Mouse (Mus musculus) limb, embryonic 15.5 days (tissue): ENCODE data around the gene Gm48552. TPM values are rescaled to one million over a fixed set of nuclear protein-coding genes. Genes with fewer than 3 reads are reported as not detected.

Experiments used
- ATAC-seq: fragments of 200-750 bp; cut with Nextera tagmentation; 2 replicates; pipeline ENCODE4 v1.8.0; 2017; ENCODE audit warnings: low read depth, moderate TSS enrichment; ENCODE audit not compliant: insufficient number of reproducible peaks, low FRiP score, low TSS enrichment
- H3K27ac ChIP-seq: fragments of 300-500 bp; sonication (generic); 2 replicates; pipeline ENCODE4 v1.5.1; 2015; ENCODE audit warnings: moderate library complexity, mild to moderate bottlenecking, inconsistent platforms
- H3K27me3 ChIP-seq: fragments of 300-500 bp; sonication (generic); 2 replicates; pipeline ENCODE4 v1.6.1; 2015; ENCODE audit warnings: inconsistent platforms
- H3K36me3 ChIP-seq: fragments of 300-500 bp; sonication (generic); 2 replicates; pipeline ENCODE4 v1.6.1; 2015; ENCODE audit warnings: inconsistent platforms
- H3K4me1 ChIP-seq: fragments of 300-500 bp; sonication (generic); 2 replicates; pipeline ENCODE4 v1.6.1; 2015; ENCODE audit warnings: inconsistent platforms
- H3K4me2 ChIP-seq: fragments of 300-500 bp; sonication (generic); 2 replicates; pipeline ENCODE4 v1.6.1; 2015; ENCODE audit warnings: mild to moderate bottlenecking, inconsistent platforms
- H3K4me3 ChIP-seq: fragments of 300-500 bp; sonication (generic); 2 replicates; pipeline ENCODE4 v1.5.1; 2015; ENCODE audit warnings: mild to moderate bottlenecking, inconsistent platforms
- H3K9ac ChIP-seq: fragments of 300-500 bp; sonication (generic); 2 replicates; pipeline ENCODE4 v1.6.1; 2015; ENCODE audit warnings: inconsistent platforms
- H3K9me3 ChIP-seq: fragments of 300-500 bp; sonication (generic); 2 replicates; pipeline ENCODE4 v1.6.1; 2016; ENCODE audit warnings: inconsistent platforms
- WGBS: fragments of 180-500 bp; shearing (Covaris S2); methylation state at CpG from one replicate; pipeline ENCODE4 v1.1.7; 2015; 5-methylcytosine and 5-hydroxymethylcytosine counted together
- polyA plus RNA-seq: library from polyadenylated mRNA; unstranded; fragments of >200 nt; fragmentation: Nextera tagmentation; extraction: Ambion mirVana; gene quantifications from 2 replicates; pipeline ENCODE4 v1.2.1, GENCODE M21; 2015

Gm48552 gene
- polyA plus RNA-seq, 1 experiment from 2014 or later: 0.51 TPM

- Histone ChIP-seq H3K4me3 (peak within 1 kb of the TSS; percentile 29), H3K4me1 (peaks cover 48% of the 10 kb centered on the region), H3K4me2 (peak within 1 kb of the TSS; percentile 55), H3K9me3 (no peaks in the 10 kb centered on the region), H3K36me3 (peaks cover 35% of the 10 kb centered on the region), H3K27me3 (no peaks in the 10 kb centered on the region), H3K27ac (peak within 1 kb of the TSS; percentile 74), H3K9ac (peak within 1 kb of the TSS; percentile 33; the same call in 1 of the 2 replicates)
- 60% methylated on average over 14 of the region's 14 CpGs for WGBS
- ATAC-seq: no peak
Observed at GRCm38 (mm10) chr10:81392781-81393185, 4.0 kb downstream of the Gm48552 start, which contains the start of gene Smim24. TSS of gene Smim24 (plus strand) at chr10:81393051.

GRCm38 (mm10) chr10:81393456-81394063 lies 4.8 kb downstream of the Gm48552 start:
- peak overlapping the region; percentile 55 for H3K4me2 ChIP-seq
- peak overlapping the region; percentile 29 for H3K4me3 ChIP-seq
- H3K9ac ChIP-seq: peak overlapping the region; percentile 33; the same call in 1 of the 2 replicates
- H3K4me1 ChIP-seq: peaks cover 51% of the 10 kb centered on the region
- peaks cover 35% of the 10 kb centered on the region for H3K36me3 ChIP-seq
- H3K27me3 ChIP-seq: no peaks in the 10 kb centered on the region
- no peaks in the 10 kb centered on the region for H3K9me3 ChIP-seq
- peak overlapping the region; percentile 74 for H3K27ac ChIP-seq
- no peak for ATAC-seq
- WGBS: 7% methylated on average over 19 of the region's 19 CpGs

DNA sequence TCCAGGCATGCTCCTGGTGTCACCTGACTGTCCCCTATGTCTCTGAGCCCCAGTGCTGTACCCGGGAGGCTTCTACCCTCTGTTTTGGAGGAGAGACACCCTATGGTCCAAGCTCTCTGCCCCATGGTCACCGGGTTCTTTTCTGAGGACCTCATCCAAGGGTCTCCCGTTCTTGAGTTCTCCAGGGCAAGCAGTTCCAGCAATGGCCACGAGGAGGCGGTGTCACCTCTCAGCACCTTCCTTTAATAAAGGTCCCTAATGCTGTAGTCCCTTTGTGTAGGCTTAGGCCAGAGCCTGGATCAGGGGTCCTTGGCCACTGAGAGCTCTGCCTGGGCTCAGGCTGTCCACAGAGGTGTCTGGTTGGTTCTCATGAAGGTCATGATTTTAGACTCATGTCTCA lies 6.3 kb downstream of the Gm48552 start:
- no peak overlapping the region for H3K4me2 ChIP-seq
- no peak overlapping the region for H3K9ac ChIP-seq
- H3K4me1 ChIP-seq: peaks cover 44% of the 10 kb centered on the region
- no peaks in the 10 kb centered on the region for H3K9me3 ChIP-seq
- H3K27me3 ChIP-seq: no peaks in the 10 kb centered on the region
- H3K36me3 ChIP-seq: peaks cover 39% of the 10 kb centered on the region
- WGBS: 12% methylated on average over 5 of the region's 5 CpGs
- no peak for ATAC-seq
- no peak overlapping the region for H3K4me3 ChIP-seq
- no peak overlapping the region for H3K27ac ChIP-seq

GRCm38 (mm10) chr10:81395865-81396264 lies 7.1 kb downstream of the Gm48552 start:
- Histone ChIP-seq H3K27me3 (no peaks in the 10 kb centered on the region), H3K4me2 (no peak overlapping the region), H3K4me3 (no peak overlapping the region), H3K9ac (no peak overlapping the region), H3K4me1 (peaks cover 50% of the 10 kb centered on the region), H3K27ac (peak overlapping the region; percentile 71; the same call in 1 of the 2 replicates), H3K9me3 (no peaks in the 10 kb centered on the region), H3K36me3 (peaks cover 47% of the 10 kb centered on the region)
- ATAC-seq: no peak
- WGBS: 73% methylated on average over 4 of the region's 4 CpGs

DNA sequence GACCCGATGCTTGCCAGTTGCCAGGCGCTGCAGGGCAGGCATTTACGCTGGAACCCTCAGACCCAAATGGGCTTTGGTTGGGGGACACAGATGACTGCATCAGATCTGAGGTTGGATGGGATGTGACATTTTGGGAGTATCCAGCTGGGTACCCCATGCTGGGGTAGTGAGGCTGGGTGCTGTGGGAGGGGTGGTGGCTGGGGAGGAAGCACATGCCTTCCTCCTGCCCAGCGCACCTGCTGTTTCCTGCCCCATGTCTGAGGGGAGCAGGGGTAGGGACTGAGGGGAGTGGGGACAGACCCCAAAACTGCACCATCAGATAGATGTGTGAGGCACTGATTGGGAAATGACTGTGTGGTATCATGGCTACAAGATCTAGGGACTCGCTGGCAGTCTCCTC lies 7.9 kb downstream of the Gm48552 start:
- ATAC-seq: no peak
- Histone ChIP-seq H3K4me2 (no peak overlapping the region), H3K27ac (peak overlapping the region; percentile 71), H3K27me3 (no peaks in the 10 kb centered on the region), H3K9me3 (no peaks in the 10 kb centered on the region), H3K4me3 (no peak overlapping the region), H3K4me1 (peaks cover 59% of the 10 kb centered on the region), H3K9ac (0 out of 2 replicates have a peak overlapping the region, but pooled peaks have one; percentile 3), H3K36me3 (peaks cover 43% of the 10 kb centered on the region)
- WGBS: 74% methylated on average over 5 of the region's 5 CpGs

DNA sequence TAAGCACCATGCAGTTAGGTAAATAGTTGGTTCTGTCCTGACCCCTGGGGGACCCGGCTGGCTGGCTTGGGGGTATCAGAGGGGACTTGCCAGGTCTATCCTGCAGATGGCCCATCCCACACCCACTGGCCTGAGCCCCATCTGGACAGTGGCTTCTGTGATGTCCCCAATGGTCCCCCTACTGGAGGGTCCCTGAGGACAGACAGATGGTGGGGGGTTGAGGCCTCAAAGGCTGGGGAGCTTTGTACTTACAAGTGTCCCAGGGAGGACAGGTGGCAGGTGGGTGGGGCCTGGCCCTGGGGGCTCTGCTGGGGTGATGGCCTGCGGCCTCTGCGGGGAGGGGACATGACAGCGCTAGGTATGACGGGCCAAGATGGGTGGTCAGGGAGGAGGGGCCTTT lies 10.5 kb downstream of the Gm48552 start:
- H3K4me2 ChIP-seq: no peak overlapping the region
- H3K27ac ChIP-seq: no peak overlapping the region
- no peaks in the 10 kb centered on the region for H3K27me3 ChIP-seq
- no peak for ATAC-seq
- H3K9ac ChIP-seq: 0 out of 2 replicates have a peak overlapping the region, but pooled peaks have one; percentile 10
- H3K36me3 ChIP-seq: peaks cover 61% of the 10 kb centered on the region
- H3K9me3 ChIP-seq: no peaks in the 10 kb centered on the region
- H3K4me3 ChIP-seq: no peak overlapping the region
- H3K4me1 ChIP-seq: peaks cover 67% of the 10 kb centered on the region
- WGBS: 65% methylated on average over 5 of the region's 5 CpGs

DNA sequence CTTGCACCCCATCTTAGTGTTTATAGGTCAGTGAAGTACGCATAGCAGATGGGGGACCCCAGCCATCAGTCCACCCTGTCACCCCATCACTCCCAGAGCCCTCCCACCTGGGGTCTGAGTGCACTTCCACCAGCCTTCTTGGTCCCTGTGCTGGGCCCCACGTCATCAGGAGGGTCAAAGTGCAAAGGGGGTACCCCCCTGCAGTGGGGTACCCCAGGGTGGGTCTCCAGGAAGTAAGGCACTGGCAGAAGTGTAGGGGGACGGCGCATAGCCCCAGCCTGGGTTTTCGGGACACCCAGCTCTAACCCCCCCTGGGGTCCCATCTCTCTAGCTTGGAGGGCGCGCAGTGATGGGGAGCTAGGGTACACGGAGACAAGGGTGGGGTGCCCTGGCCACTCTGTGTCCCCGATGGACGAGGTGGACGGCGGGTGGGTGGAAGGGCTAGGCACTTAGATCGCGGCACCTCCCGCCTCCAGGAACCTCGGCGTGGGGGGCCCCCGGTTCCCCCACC lies 11.0 kb downstream of the Gm48552 start:
- WGBS: 81% methylated on average over 18 of the region's 18 CpGs
- Histone ChIP-seq H3K9me3 (no peaks in the 10 kb centered on the region), H3K4me2 (no peak overlapping the region), H3K36me3 (peaks cover 66% of the 10 kb centered on the region), H3K4me1 (peaks cover 70% of the 10 kb centered on the region), H3K9ac (no peak overlapping the region), H3K27me3 (no peaks in the 10 kb centered on the region), H3K4me3 (no peak overlapping the region), H3K27ac (no peak overlapping the region)
- no peak for ATAC-seq

- peaks cover 71% of the 10 kb centered on the region for H3K36me3 ChIP-seq
- no peak overlapping the region for H3K9ac ChIP-seq
- no peak overlapping the region for H3K4me3 ChIP-seq
- 56% methylated on average over 22 of the region's 22 CpGs for WGBS
- peaks cover 67% of the 10 kb centered on the region for H3K4me1 ChIP-seq
- ATAC-seq: no peak
- H3K4me2 ChIP-seq: no peak overlapping the region
- no peaks in the 10 kb centered on the region for H3K27me3 ChIP-seq
- peak overlapping the region; percentile 93; the same call in 1 of the 2 replicates for H3K27ac ChIP-seq
- no peaks in the 10 kb centered on the region for H3K9me3 ChIP-seq
Observed at GRCm38 (mm10) chr10:81400371-81401204, 11.8 kb downstream of the Gm48552 start.

- Histone ChIP-seq H3K4me2 (no peak overlapping the region), H3K27ac (peak overlapping the region; percentile 93), H3K4me1 (peaks cover 66% of the 10 kb centered on the region), H3K9me3 (no peaks in the 10 kb centered on the region), H3K36me3 (peaks cover 77% of the 10 kb centered on the region), H3K4me3 (no peak overlapping the region), H3K9ac (no peak overlapping the region), H3K27me3 (no peaks in the 10 kb centered on the region)
- ATAC-seq: no peak
- 28% methylated on average over 10 of the region's 10 CpGs for WGBS
Observed at GRCm38 (mm10) chr10:81401205-81401520, 12.4 kb downstream of the Gm48552 start.

- WGBS: 7% methylated on average over 18 of the region's 18 CpGs
- Histone ChIP-seq H3K27ac (peak overlapping the region; percentile 93), H3K27me3 (no peaks in the 10 kb centered on the region), H3K4me3 (peak overlapping the region; percentile 5; the same call in 1 of the 2 replicates), H3K9ac (0 out of 2 replicates have a peak overlapping the region, but pooled peaks have one; percentile 10), H3K4me1 (peaks cover 66% of the 10 kb centered on the region), H3K9me3 (no peaks in the 10 kb centered on the region), H3K36me3 (peaks cover 80% of the 10 kb centered on the region), H3K4me2 (peak overlapping the region; percentile 30)
- peak; percentile 90 for ATAC-seq
Observed at GRCm38 (mm10) chr10:81401521-81402226, 12.9 kb downstream of the Gm48552 start.

DNA sequence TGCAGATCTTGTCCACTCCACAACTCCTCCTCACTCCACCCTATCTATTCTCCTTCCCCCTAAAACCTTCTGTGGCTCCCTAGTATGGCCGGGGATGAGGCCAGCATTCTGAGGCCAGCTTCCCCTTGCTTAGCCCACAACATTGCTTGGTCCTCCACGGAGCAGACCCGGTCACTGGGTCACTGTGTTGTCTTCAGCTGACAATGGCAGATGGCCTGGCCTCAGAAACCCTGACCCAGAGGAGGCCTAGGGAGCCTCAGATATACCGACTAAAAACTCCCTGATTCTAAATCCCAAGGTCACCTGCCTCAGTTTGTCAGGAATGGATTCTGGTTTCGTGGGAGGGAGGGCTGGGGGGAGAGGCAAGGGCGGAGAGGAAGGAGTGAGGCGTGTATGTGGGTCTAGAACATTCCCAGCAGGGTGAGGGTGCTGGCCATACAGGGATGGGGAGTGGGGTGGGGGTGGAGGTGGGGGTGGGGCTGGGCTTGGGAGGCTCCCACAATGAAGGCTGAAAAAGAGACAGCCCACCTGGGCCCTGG lies 13.5 kb downstream of the Gm48552 start:
- Histone ChIP-seq H3K27ac (peak overlapping the region; percentile 93), H3K9ac (0 out of 2 replicates have a peak overlapping the region, but pooled peaks have one; percentile 10), H3K4me2 (peak overlapping the region; percentile 30), H3K4me3 (peak overlapping the region; percentile 5; the same call in 1 of the 2 replicates), H3K9me3 (no peaks in the 10 kb centered on the region), H3K36me3 (peaks cover 81% of the 10 kb centered on the region), H3K4me1 (peaks cover 70% of the 10 kb centered on the region), H3K27me3 (no peaks in the 10 kb centered on the region)
- no peak for ATAC-seq
- WGBS: 16% methylated on average over 7 of the region's 7 CpGs
